Mouse (Mus musculus): ENCODE results near the gene Hes7. TPM values are rescaled to one million over a fixed set of nuclear protein-coding genes. Genes with fewer than 3 reads are reported as not detected.

Hes7 gene
- total and polyA plus RNA-seq, 3 experiments = 0.08 to 1.4 TPM; not detected in 1

DNA sequence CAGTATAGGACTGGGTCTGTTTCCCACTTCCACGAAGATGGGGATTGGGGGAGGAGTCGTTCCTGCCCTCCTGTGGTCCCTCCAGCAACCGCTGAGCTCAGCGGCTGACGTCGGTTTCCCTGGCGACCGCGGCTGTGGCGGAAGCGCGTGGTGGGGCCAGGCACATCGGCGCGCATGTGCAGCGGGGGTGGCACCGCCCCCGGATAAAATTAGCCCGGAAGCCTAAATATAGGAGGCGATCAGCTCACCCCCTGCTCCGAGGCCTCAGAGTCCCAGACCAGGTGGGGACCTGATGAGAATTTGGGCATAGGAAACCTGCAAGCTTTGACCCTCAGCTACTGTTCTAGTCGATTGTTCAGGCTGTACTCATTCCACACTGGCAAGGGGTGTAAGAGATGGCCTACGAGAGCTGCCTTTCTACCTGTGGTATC is 20.3 kb upstream of the Hes7 start (continued):
- peak; percentile 50 for TF ChIP-seq USF1 (IDR thresholded peaks at IDR 0.05; ENCODE audit: low read depth, low read length)

DNA sequence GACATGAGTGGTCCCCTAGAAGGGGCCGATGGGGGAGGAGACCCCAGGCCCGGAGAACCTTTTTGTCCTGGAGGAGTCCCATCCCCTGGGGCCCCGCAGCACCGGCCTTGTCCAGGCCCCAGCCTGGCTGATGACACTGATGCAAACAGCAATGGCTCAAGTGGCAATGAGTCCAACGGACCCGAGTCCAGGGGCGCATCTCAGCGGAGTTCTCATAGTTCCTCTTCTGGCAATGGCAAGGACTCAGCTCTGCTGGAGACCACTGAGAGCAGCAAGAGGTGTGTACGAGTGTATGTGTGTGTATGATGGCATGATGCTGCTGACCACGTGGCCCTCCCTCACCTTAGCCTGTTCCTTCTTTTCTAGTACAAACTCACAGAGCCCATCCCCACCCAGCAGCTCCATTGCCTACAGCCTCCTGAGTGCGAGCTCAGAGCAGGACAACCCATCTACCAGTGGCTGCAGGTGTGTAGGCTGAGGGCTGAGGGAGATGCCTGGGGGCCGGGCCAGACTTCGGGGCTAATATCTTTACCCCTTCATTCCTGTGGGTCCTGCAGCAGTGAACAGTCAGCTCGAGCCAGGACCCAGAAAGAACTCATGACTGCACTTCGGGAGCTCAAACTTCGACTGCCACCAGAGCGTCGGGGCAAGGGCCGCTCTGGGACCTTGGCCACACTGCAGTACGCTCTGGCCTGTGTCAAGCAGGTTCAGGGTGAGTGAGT is 19.4 kb upstream of the Hes7 start:
- Histone ChIP-seq H3K27ac (ENCODE audit: control insufficient read depth, low read depth, low read length) (no peak overlapping the region), H3K79me2 (ENCODE audit: control insufficient read depth, insufficient read depth, low read length, poor library complexity) (peaks cover 17% of the 10 kb centered on the region), H3K27me3 (ENCODE audit: control insufficient read depth in 1 of 2, insufficient read depth in 2 of 2, low read length in 2 of 2) (no peaks in the 10 kb centered on the region), H3K36me3 (ENCODE audit: control insufficient read depth in 1 of 2, insufficient read depth in 2 of 2, low read length in 2 of 2) (peaks cover 0 to 11% of the 10 kb centered on the region in 2 experiments; a peak in 2 of 4 replicates), H3K4me3 (ENCODE audit: control insufficient read depth in 1 of 2, insufficient read depth in 1 of 2, low read depth in 2 of 2, low read length in 2 of 2) (no peak overlapping the region), H3K4me1 (ENCODE audit: control insufficient read depth in 1 of 2, insufficient read depth in 2 of 2, low read length in 2 of 2) (peaks cover 17 to 21% of the 10 kb centered on the region in 2 experiments), H3K9ac (ENCODE audit: control insufficient read depth, low read depth, low read length, poor library complexity, severe bottlenecking) (no peak overlapping the region; the same call in 1 of the 2 replicates), H3K9me3 (replicated peaks; ENCODE audit: insufficient read depth, low read length) (no peaks in the 10 kb centered on the region)
- no peak for DNase-seq (ENCODE audit: low read depth, low spot score)
- TF ChIP-seq KAT2A (conservative IDR thresholded peaks at IDR 0.05; ENCODE audit: low read depth, low read length) (no peak), NELFE (IDR thresholded peaks at IDR 0.05; ENCODE audit: low read depth, low read length) (no peak), MAX (IDR thresholded peaks at IDR 0.05; ENCODE audit: low read length) (no peak), EP300 (IDR thresholded peaks at IDR 0.05; ENCODE audit: low read depth in 1 of 2, low read length in 2 of 2) (no peak), MYC (IDR thresholded peaks at IDR 0.05; ENCODE audit: low read depth, low read length) (no peak), JUND (IDR thresholded peaks at IDR 0.05; ENCODE audit: low read depth, low read length) (no peak), CTCF (IDR thresholded peaks at IDR 0.05 in 2 of 3, conservative IDR thresholded peaks at IDR 0.05 in 1 of 3; ENCODE audit: control insufficient read depth in 1 of 3, insufficient read depth in 1 of 3, low read depth in 2 of 3, low read length in 3 of 3, poor library complexity in 1 of 3, severe bottlenecking in 1 of 3) (no peak), NRF1 (IDR thresholded peaks at IDR 0.05; ENCODE audit: insufficient read depth, low read depth, low read length, poor library complexity, severe bottlenecking) (no peak)

GRCm38 (mm10) chr11:69101604-69102402 is 18.4 kb upstream of the Hes7 start:
- Histone ChIP-seq H3K27me3 (ENCODE audit: control insufficient read depth in 1 of 2, insufficient read depth in 2 of 2, low read length in 2 of 2) (no peaks in the 10 kb centered on the region), H3K27ac (ENCODE audit: control insufficient read depth, low read depth, low read length) (no peak overlapping the region), H3K4me3 (ENCODE audit: control insufficient read depth in 1 of 2, insufficient read depth in 1 of 2, low read depth in 2 of 2, low read length in 2 of 2) (no peak overlapping the region), H3K36me3 (ENCODE audit: control insufficient read depth in 1 of 2, insufficient read depth in 2 of 2, low read length in 2 of 2) (peaks cover 0 to 11% of the 10 kb centered on the region in 2 experiments; a peak in 2 of 4 replicates), H3K4me1 (ENCODE audit: control insufficient read depth in 1 of 2, insufficient read depth in 2 of 2, low read length in 2 of 2) (peaks cover 14 to 21% of the 10 kb centered on the region in 2 experiments), H3K79me2 (ENCODE audit: control insufficient read depth, insufficient read depth, low read length, poor library complexity) (peaks cover 17% of the 10 kb centered on the region), H3K9ac (ENCODE audit: control insufficient read depth, low read depth, low read length, poor library complexity, severe bottlenecking) (no peak overlapping the region), H3K9me3 (replicated peaks; ENCODE audit: insufficient read depth, low read length) (no peaks in the 10 kb centered on the region)
- TF ChIP-seq JUND (IDR thresholded peaks at IDR 0.05; ENCODE audit: low read depth, low read length) (no peak), EP300 (IDR thresholded peaks at IDR 0.05; ENCODE audit: low read depth in 1 of 2, low read length in 2 of 2) (no peak), USF2 (IDR thresholded peaks at IDR 0.05; ENCODE audit: borderline replicate concordance in 1 of 2, insufficient read depth in 1 of 2, low read depth in 1 of 2, low read length in 2 of 2) (no peak), CHD2 (IDR thresholded peaks at IDR 0.05; ENCODE audit: low read length) (no peak), SIN3A (IDR thresholded peaks at IDR 0.05; ENCODE audit: low read length) (no peak), TCF12 (IDR thresholded peaks at IDR 0.05; ENCODE audit: low read depth, low read length) (no peak), MAZ (IDR thresholded peaks at IDR 0.05; ENCODE audit: low read depth, low read length) (no peak), ZKSCAN1 (IDR thresholded peaks at IDR 0.05; ENCODE audit: low read depth, low read length) (no peak), USF1 (IDR thresholded peaks at IDR 0.05; ENCODE audit: low read depth, low read length) (no peak), KAT2A (conservative IDR thresholded peaks at IDR 0.05; ENCODE audit: low read depth, low read length) (no peak), ZC3H11A (IDR thresholded peaks at IDR 0.05; ENCODE audit: low read depth, low read length) (no peak), NELFE (IDR thresholded peaks at IDR 0.05; ENCODE audit: low read depth, low read length) (no peak), E2F4 (IDR thresholded peaks at IDR 0.05; ENCODE audit: borderline replicate concordance, low read depth, low read length) (no peak), UBTF (IDR thresholded peaks at IDR 0.05; ENCODE audit: borderline replicate concordance, insufficient read depth, low read depth, low read length) (no peak), CHD1 (IDR thresholded peaks at IDR 0.05; ENCODE audit: low read depth, low read length) (no peak), RAD21 (IDR thresholded peaks at IDR 0.05; ENCODE audit: low read depth, low read length) (no peak), TAL1 (IDR thresholded peaks at IDR 0.05; ENCODE audit: low read length) (no peak)
- DNase-seq (ENCODE audit: low read depth, low spot score) = no peak
